9 mouse cellular contexts compared by ENCODE assay signal in the genomic region with DNA sequence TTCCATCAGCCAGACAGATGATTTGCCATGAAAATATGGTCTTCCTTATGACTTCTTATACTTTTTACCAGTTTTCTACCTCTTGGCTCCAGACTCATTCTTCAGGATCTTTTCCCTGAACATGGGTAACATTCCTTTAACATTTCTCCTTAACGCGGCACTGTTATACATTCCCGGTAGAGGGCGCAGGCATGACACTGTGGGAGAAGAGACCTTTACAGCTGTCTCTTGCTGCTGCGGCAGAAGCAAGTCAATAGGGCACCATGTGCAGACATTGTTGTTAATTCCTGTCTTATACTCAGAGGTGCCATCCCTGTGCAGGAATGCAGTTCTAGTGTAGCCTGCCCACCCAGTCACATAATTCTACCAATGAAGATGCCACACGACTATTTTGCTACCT.
A peak's percentile ranks its signal among the peaks of the same experiment; 100 is the strongest.
DNase-seq lines count a peak whose midpoint lies in the region; ATAC-seq and TF ChIP-seq lines count a peak whose summit lies in the region.
"Had no signal": no experiment of that assay in that cellular context is flagged by ENCODE, and none has a peak within 500 bp of the region (broad histone marks: within the 10 kb centered on the region; RNA-seq: fewer than 3 reads in every experiment).

No protein-coding gene starts in this region.

- ATAC-seq in midbrain, embryonic 13.5 days = no peak
- peak; percentile 49; the same call in 1 of the 2 replicates for ATAC-seq in kidney, embryonic 14.5 days (ENCODE audit: low FRiP score, low TSS enrichment)
- no peak for ATAC-seq in midbrain, postnatal 0 days (ENCODE audit: low FRiP score)
- ATAC-seq in megakaryocyte, adult 5-6 weeks (ENCODE audit: poor library complexity, severe bottlenecking) = no peak

- peak; percentile 42 to 44 for DNase-seq in cerebellum, postnatal 10 days
- DNase-seq in cerebellum, adult 2 months = no peak
- DNase-seq in midbrain, embryonic 10.5 days (ENCODE audit: low spot score) = peak; percentile 55
- DNase-seq in brain, embryonic 14.5 days (ENCODE audit: low read depth) = peak; percentile 60
- peak; percentile 27 for DNase-seq in midbrain, postnatal 0 days (ENCODE audit: low spot score)

- H3K27me3 ChIP-seq in cerebellum, adult 2 months (ENCODE audit: control insufficient read depth, insufficient read depth, low read length) = no peaks in the 10 kb centered on the region
- H3K27me3 ChIP-seq in midbrain, embryonic 10.5 days (ENCODE audit: low read depth, poor library complexity, severe bottlenecking) = no peaks in the 10 kb centered on the region
- no peaks in the 10 kb centered on the region for H3K27me3 ChIP-seq in midbrain, embryonic 13.5 days
- no peaks in the 10 kb centered on the region for H3K27me3 ChIP-seq in kidney, embryonic 14.5 days (ENCODE audit: control insufficient read depth, insufficient read depth, low read length)
- no peaks in the 10 kb centered on the region for H3K27me3 ChIP-seq in midbrain, postnatal 0 days (ENCODE audit: insufficient read depth, low read length)
- H3K27me3 ChIP-seq: lung, embryonic 15.5 days had no signal

- TF ChIP-seq POLR2A in cerebellum, adult 2 months (IDR thresholded peaks at IDR 0.05; ENCODE audit: borderline replicate concordance, insufficient read depth, low read length) = no peak
- no peak for TF ChIP-seq POLR2A in brain, embryonic 14.5 days (IDR thresholded peaks at IDR 0.05; ENCODE audit: borderline replicate concordance, extremely low read depth, insufficient read depth, insufficient read length, poor library complexity, severe bottlenecking)

- H3K36me3 ChIP-seq in midbrain, embryonic 10.5 days = no peaks in the 10 kb centered on the region
- H3K36me3 ChIP-seq in midbrain, embryonic 13.5 days = no peaks in the 10 kb centered on the region
- H3K36me3 ChIP-seq in kidney, embryonic 14.5 days (ENCODE audit: control insufficient read depth, insufficient read depth, low read length) = no peaks in the 10 kb centered on the region
- H3K36me3 ChIP-seq in midbrain, postnatal 0 days (ENCODE audit: insufficient read depth, low read length) = no peaks in the 10 kb centered on the region
- H3K36me3 ChIP-seq: lung, embryonic 15.5 days had no signal

- H3K9ac ChIP-seq in midbrain, embryonic 13.5 days (replicated peaks) = no peak overlapping the region
- no peak overlapping the region for H3K9ac ChIP-seq in kidney, embryonic 14.5 days (ENCODE audit: low read depth, low read length)
- H3K9ac ChIP-seq in midbrain, postnatal 0 days (replicated peaks; ENCODE audit: low read length, poor library complexity, severe bottlenecking) = no peak overlapping the region
- H3K9ac ChIP-seq: lung, embryonic 15.5 days had no signal

- H3K9me3 ChIP-seq in midbrain, embryonic 10.5 days (replicated peaks) = no peaks in the 10 kb centered on the region
- H3K9me3 ChIP-seq in midbrain, embryonic 13.5 days = no peaks in the 10 kb centered on the region
- H3K9me3 ChIP-seq in kidney, embryonic 14.5 days (ENCODE audit: control insufficient read depth, low read length) = no peaks in the 10 kb centered on the region
- H3K9me3 ChIP-seq in midbrain, postnatal 0 days (ENCODE audit: low read length) = no peaks in the 10 kb centered on the region
- H3K9me3 ChIP-seq: lung, embryonic 15.5 days had no signal

- no peak overlapping the region for H3K27ac ChIP-seq in cerebellum, adult 2 months (ENCODE audit: insufficient read depth, low read length)
- H3K27ac ChIP-seq in midbrain, embryonic 10.5 days (replicated peaks) = no peak overlapping the region
- H3K27ac ChIP-seq in midbrain, embryonic 13.5 days = no peak overlapping the region
- no peak overlapping the region for H3K27ac ChIP-seq in kidney, embryonic 14.5 days (ENCODE audit: low read depth, low read length)
- H3K27ac ChIP-seq in midbrain, postnatal 0 days (ENCODE audit: low read depth, low read length) = no peak overlapping the region
- H3K27ac ChIP-seq: lung, embryonic 15.5 days had no signal

- H3K4me1 ChIP-seq in cerebellum, adult 2 months (ENCODE audit: control insufficient read depth, insufficient read depth, low read length) = no peaks in the 10 kb centered on the region
- no peaks in the 10 kb centered on the region for H3K4me1 ChIP-seq in midbrain, embryonic 10.5 days
- H3K4me1 ChIP-seq in midbrain, embryonic 13.5 days (replicated peaks) = no peaks in the 10 kb centered on the region
- no peaks in the 10 kb centered on the region for H3K4me1 ChIP-seq in kidney, embryonic 14.5 days (ENCODE audit: control insufficient read depth, insufficient read depth, low read length)
- no peaks in the 10 kb centered on the region for H3K4me1 ChIP-seq in midbrain, postnatal 0 days (ENCODE audit: insufficient read depth, low read length)
- H3K4me1 ChIP-seq: lung, embryonic 15.5 days had no signal

- no peak overlapping the region for H3K4me3 ChIP-seq in cerebellum, adult 2 months (replicated peaks; ENCODE audit: insufficient read depth, low read depth, low read length)
- no peak overlapping the region for H3K4me3 ChIP-seq in midbrain, embryonic 10.5 days
- no peak overlapping the region for H3K4me3 ChIP-seq in midbrain, embryonic 13.5 days (replicated peaks)
- H3K4me3 ChIP-seq in kidney, embryonic 14.5 days (ENCODE audit: low read length) = no peak overlapping the region
- H3K4me3 ChIP-seq in midbrain, postnatal 0 days (ENCODE audit: low read depth, low read length) = no peak overlapping the region
- H3K4me3 ChIP-seq: lung, embryonic 15.5 days had no signal

- H3K4me2 ChIP-seq in midbrain, embryonic 13.5 days (replicated peaks) = no peak overlapping the region
- H3K4me2 ChIP-seq in kidney, embryonic 14.5 days (replicated peaks; ENCODE audit: low read depth, low read length) = no peak overlapping the region
- H3K4me2 ChIP-seq in midbrain, postnatal 0 days (ENCODE audit: low read depth, low read length, poor library complexity, severe bottlenecking) = no peak overlapping the region
- H3K4me2 ChIP-seq: lung, embryonic 15.5 days had no signal

- no peak for TF ChIP-seq CTCF in cerebellum, adult 2 months (IDR thresholded peaks at IDR 0.05; ENCODE audit: borderline replicate concordance, insufficient read depth, low read depth, low read length)
- peak; percentile 65; the same call in 1 of the 2 replicates for TF ChIP-seq CTCF in brain, embryonic 14.5 days (IDR thresholded peaks at IDR 0.05; ENCODE audit: borderline replicate concordance, extremely low read depth, insufficient read depth, insufficient read length)
- TF ChIP-seq CTCF in midbrain, postnatal 0 days (IDR thresholded peaks at IDR 0.05) = peak; percentile 66

- 23% methylated on average over 6 of the region's 6 CpGs for WGBS in cerebellum, adult 2 months
- WGBS in midbrain, embryonic 10.5 days = 24% methylated on average over 6 of the region's 6 CpGs
- 26% methylated on average over 6 of the region's 6 CpGs for WGBS in midbrain, embryonic 13.5 days
- 23% methylated on average over 6 of the region's 6 CpGs for WGBS in kidney, embryonic 14.5 days
- WGBS in midbrain, postnatal 0 days = 24% methylated on average over 6 of the region's 6 CpGs

Comparison
In these comparisons a context has a peak if more than half of its experiments do, and no peak if none do; other contexts are left out.
1. DNase-seq: peak in cerebellum, postnatal 10 days (2 of 2), midbrain, embryonic 10.5 days (single experiment), brain, embryonic 14.5 days (single experiment) and midbrain, postnatal 0 days (single experiment); none in cerebellum, adult 2 months (0 of 2).